ENCODE assay signal across 8 mouse cellular contexts in genomic region chr19:5849843-5850527, GRCm38 (mm10). TPM values are rescaled to one million over a fixed set of nuclear protein-coding genes. Genes with fewer than 3 reads are reported as not detected.
A peak's percentile ranks its signal among the peaks of the same experiment; 100 is the strongest.
DNase-seq lines count a peak whose midpoint lies in the region; ATAC-seq lines count a peak whose summit lies in the region.

No protein-coding gene starts in this region.

- peaks cover 22% of the 10 kb centered on the region for H3K36me3 ChIP-seq in hindbrain, embryonic 12.5 days

- peak; percentile 91 for DNase-seq in Muller cell, postnatal 12 days (ENCODE audit: inconsistent ontology term)
- peak; percentile 96 to 99 for DNase-seq in cerebellum, postnatal 10 days
- DNase-seq in frontal cortex, postnatal 10 days (ENCODE audit: low spot score in 2 of 2) = peak; percentile 85 to 88
- peak; percentile 83 to 97 for DNase-seq in layer of hippocampus, postnatal 25 days (ENCODE audit: extremely low spot score in 1 of 2, low spot score in 1 of 2)
- peak; percentile 97 for DNase-seq in lung, postnatal 14 days
- DNase-seq in ovary, postnatal 36 days (ENCODE audit: low spot score) = peak; percentile 91
- peak; percentile 91 for DNase-seq in thymus, postnatal 25 days

- H3K9ac ChIP-seq in hindbrain, embryonic 12.5 days = no peak overlapping the region

- no peaks in the 10 kb centered on the region for H3K9me3 ChIP-seq in hindbrain, embryonic 12.5 days (replicated peaks)

- no peaks in the 10 kb centered on the region for H3K27me3 ChIP-seq in hindbrain, embryonic 12.5 days

- WGBS in hindbrain, embryonic 12.5 days = 32% methylated on average over 11 of the region's 11 CpGs

- H3K4me1 ChIP-seq in hindbrain, embryonic 12.5 days = peaks cover 49% of the 10 kb centered on the region

- ATAC-seq in hindbrain, embryonic 12.5 days (ENCODE audit: low FRiP score) = no peak

- 0 out of 2 replicates have a peak overlapping the region, but pooled peaks have one; percentile 8 for H3K4me2 ChIP-seq in hindbrain, embryonic 12.5 days (replicated peaks)

- no peak overlapping the region for H3K27ac ChIP-seq in hindbrain, embryonic 12.5 days

- no peak overlapping the region for H3K4me3 ChIP-seq in hindbrain, embryonic 12.5 days

RNA-seq across cellular contexts. Expression of gene Frmd8, which starts 25.1 kb away (rescaled TPM):
- polyA plus RNA-seq in hindbrain, embryonic 12.5 days (2016; fragmentation: Nextera tagmentation; extraction: Ambion mirVana) = 28.7 and 29.9 TPM in 2 replicates
- 10 to 100 TPM; 15.6 to 15.8 TPM for total RNA-seq in layer of hippocampus, postnatal 25 days (2021)

RNA-seq across cellular contexts. Expression of gene Slc25a45, which starts 27.6 kb away (rescaled TPM):
- polyA plus RNA-seq in hindbrain, embryonic 12.5 days (2016; fragmentation: Nextera tagmentation; extraction: Ambion mirVana) = 2.0 and 2.2 TPM in 2 replicates
- 1 to 10 TPM; 3.1 to 3.4 TPM for total RNA-seq in layer of hippocampus, postnatal 25 days (2021)

RNA-seq across cellular contexts. Expression of gene Tigd3, which starts 44.0 kb away (rescaled TPM):
- polyA plus RNA-seq in hindbrain, embryonic 12.5 days (2016; fragmentation: Nextera tagmentation; extraction: Ambion mirVana) = 11.0 and 11.3 TPM in 2 replicates
- 1 to 10 TPM; 3.4 TPM for total RNA-seq in layer of hippocampus, postnatal 25 days (2021)
